Mouse (Mus musculus) forebrain, embryonic 10.5 days (tissue): Measurements from ENCODE around the gene Ctcf. TPM values are rescaled to one million over a fixed set of nuclear protein-coding genes. Genes with fewer than 3 reads are reported as not detected.

Source experiments
- DNase-seq: peaks from one replicate; pipeline ENCODE4 v3.0.0-alpha.2; 2017; ENCODE audit warnings: low spot score; ENCODE audit errors: extremely low spot score
- H3K27ac ChIP-seq: fragments of 300-500 bp; sonication (generic); 2 replicates; pipeline ENCODE4 v1.5.1; 2016; ENCODE audit warnings: mild to moderate bottlenecking
- H3K27me3 ChIP-seq: fragments of 300-500 bp; sonication (generic); 2 replicates; pipeline ENCODE4 v1.6.1; 2016; ENCODE audit warnings: mild to moderate bottlenecking; ENCODE audit not compliant: poor library complexity, severe bottlenecking
- H3K36me3 ChIP-seq: fragments of 300-500 bp; sonication (generic); replicated peaks from 2 replicates; pipeline ENCODE4 v1.6.1; 2016; ENCODE audit warnings: mild to moderate bottlenecking, moderate library complexity
- H3K4me1 ChIP-seq: fragments of 300-500 bp; sonication (generic); 2 replicates; pipeline ENCODE4 v1.6.1; 2016
- H3K4me3 ChIP-seq: fragments of 300-500 bp; sonication (generic); 2 replicates; pipeline ENCODE4 v1.5.1; 2016; ENCODE audit warnings: mild to moderate bottlenecking, moderate library complexity
- H3K9me3 ChIP-seq: fragments of 300-500 bp; sonication (generic); 2 replicates; pipeline ENCODE4 v1.6.1; 2016; ENCODE audit warnings: mild to moderate bottlenecking, moderate library complexity
- WGBS: fragments of 180-500 bp; shearing (Covaris S2); methylation state at CpG from one replicate; pipeline ENCODE4 v1.1.7; 2016; 5-methylcytosine and 5-hydroxymethylcytosine counted together
- polyA plus RNA-seq: library from polyadenylated mRNA; unstranded; fragments of >200 nt; fragmentation: Nextera tagmentation; extraction: Ambion mirVana; gene quantifications from 2 replicates; pipeline ENCODE4 v1.2.1, GENCODE M21; 2016

Ctcf gene
- polyA plus RNA-seq, 1 experiment from 2014 or later, result 150 TPM

GRCm38 (mm10) chr8:105688242-105688752, 51.9 kb downstream of the Ctcf start:
- Histone ChIP-seq H3K4me1 (peaks cover 15% of the 10 kb centered on the region), H3K4me3 (no peak overlapping the region), H3K27ac (no peak overlapping the region), H3K27me3 (0 out of 2 replicates have a peak, but pooled peaks cover 8% of the 10 kb centered on the region), H3K36me3 (peaks cover 23% of the 10 kb centered on the region), H3K9me3 (peaks cover 7% of the 10 kb centered on the region)
- no peak for DNase-seq
- 72% methylated on average over 14 of the region's 14 CpGs for WGBS

- 62% methylated on average over 35 of the region's 35 CpGs for WGBS
Measured at GRCm38 (mm10) chr8:105689256-105689982, 53.1 kb downstream of the Ctcf start.

GRCm38 (mm10) chr8:105689983-105690360, 53.6 kb downstream of the Ctcf start:
- H3K9me3 ChIP-seq, result peaks cover 7% of the 10 kb centered on the region
- DNase-seq, result no peak
- peaks cover 20% of the 10 kb centered on the region for H3K27me3 ChIP-seq
- peaks cover 30% of the 10 kb centered on the region for H3K4me1 ChIP-seq
- no peak overlapping the region for H3K4me3 ChIP-seq
- no peak overlapping the region for H3K27ac ChIP-seq
- peaks cover 7% of the 10 kb centered on the region for H3K36me3 ChIP-seq
- whole genome bisulfite sequencing, result 89% methylated on average over 9 of the region's 9 CpGs

More at GRCm38 (mm10) chr8:105689256-105689982, 53.1 kb downstream of the Ctcf start:
- H3K4me1 ChIP-seq, result peaks cover 26% of the 10 kb centered on the region
- H3K27ac ChIP-seq, result no peak overlapping the region
- DNase-seq, result no peak
- peaks cover 15% of the 10 kb centered on the region for H3K27me3 ChIP-seq
- H3K4me3 ChIP-seq, result no peak overlapping the region
- H3K9me3 ChIP-seq, result peaks cover 7% of the 10 kb centered on the region
- H3K36me3 ChIP-seq, result peaks cover 11% of the 10 kb centered on the region

- peaks cover 22% of the 10 kb centered on the region for H3K4me1 ChIP-seq
- 85% methylated on average over 14 of the region's 14 CpGs for WGBS
- DNase-seq, result no peak
- H3K4me3 ChIP-seq, result no peak overlapping the region
- peaks cover 7% of the 10 kb centered on the region for H3K36me3 ChIP-seq
- peaks cover 28% of the 10 kb centered on the region for H3K27me3 ChIP-seq
- H3K27ac ChIP-seq, result no peak overlapping the region
- H3K9me3 ChIP-seq, result peaks cover 7% of the 10 kb centered on the region
Measured at GRCm38 (mm10) chr8:105690978-105691377, 54.6 kb downstream of the Ctcf start.

GRCm38 (mm10) chr8:105692449-105693182, 56.2 kb downstream of the Ctcf start:
- peaks cover 20% of the 10 kb centered on the region for H3K36me3 ChIP-seq
- no peak overlapping the region for H3K27ac ChIP-seq
- H3K27me3 ChIP-seq, result peaks cover 28% of the 10 kb centered on the region
- 92% methylated on average over 11 of the region's 11 CpGs for WGBS
- H3K4me3 ChIP-seq, result no peak overlapping the region
- DNase-seq, result no peak
- peaks cover 17% of the 10 kb centered on the region for H3K4me1 ChIP-seq
- peaks cover 7% of the 10 kb centered on the region for H3K9me3 ChIP-seq

- peaks cover 7% of the 10 kb centered on the region for H3K9me3 ChIP-seq
- WGBS, result 4% methylated on average over 30 of the region's 30 CpGs
- peaks cover 17% of the 10 kb centered on the region for H3K4me1 ChIP-seq
- peaks cover 30% of the 10 kb centered on the region for H3K36me3 ChIP-seq
- DNase-seq, result peak; percentile 69
- H3K27ac ChIP-seq, result peak overlapping the region; percentile 70; the same call in 1 of the 2 replicates
- peaks cover 28% of the 10 kb centered on the region for H3K27me3 ChIP-seq
- peak overlapping the region; percentile 59 for H3K4me3 ChIP-seq
Measured at GRCm38 (mm10) chr8:105693648-105694047, 57.3 kb downstream of the Ctcf start.

- no peak for DNase-seq
Measured at GRCm38 (mm10) chr8:105694051-105694799, 57.9 kb downstream of the Ctcf start.

GRCm38 (mm10) chr8:105695080-105695780, 58.9 kb downstream of the Ctcf start:
- peaks cover 21% of the 10 kb centered on the region for H3K27me3 ChIP-seq
- H3K4me1 ChIP-seq, result peaks cover 24% of the 10 kb centered on the region
- no peak for DNase-seq
- peaks cover 37% of the 10 kb centered on the region for H3K36me3 ChIP-seq
- H3K9me3 ChIP-seq, result peaks cover 7% of the 10 kb centered on the region
- no peak overlapping the region for H3K4me3 ChIP-seq
- 82% methylated on average over 30 of the region's 30 CpGs for WGBS
- no peak overlapping the region for H3K27ac ChIP-seq

More at GRCm38 (mm10) chr8:105694051-105694799, 57.9 kb downstream of the Ctcf start:
- peak overlapping the region; percentile 59 for H3K4me3 ChIP-seq
- H3K27me3 ChIP-seq, result peaks cover 28% of the 10 kb centered on the region
- WGBS, result 7% methylated on average over 40 of the region's 40 CpGs
- H3K36me3 ChIP-seq, result peaks cover 34% of the 10 kb centered on the region
- peaks cover 7% of the 10 kb centered on the region for H3K9me3 ChIP-seq
- H3K4me1 ChIP-seq, result peaks cover 16% of the 10 kb centered on the region
- H3K27ac ChIP-seq, result peak overlapping the region; percentile 70; the same call in 1 of the 2 replicates

- 91% methylated on average over 17 of the region's 17 CpGs for WGBS
- no peak overlapping the region for H3K27ac ChIP-seq
- DNase-seq, result no peak
- H3K36me3 ChIP-seq, result peaks cover 41% of the 10 kb centered on the region
- H3K27me3 ChIP-seq, result peaks cover 20% of the 10 kb centered on the region
- peaks cover 7% of the 10 kb centered on the region for H3K9me3 ChIP-seq
- 0 out of 2 replicates have a peak overlapping the region, but pooled peaks have one; percentile 2 for H3K4me3 ChIP-seq
- peaks cover 39% of the 10 kb centered on the region for H3K4me1 ChIP-seq
Measured at GRCm38 (mm10) chr8:105697196-105697780, 60.9 kb downstream of the Ctcf start.

- WGBS, result 95% methylated on average over 5 of the region's 5 CpGs
- no peak for DNase-seq
- peaks cover 20% of the 10 kb centered on the region for H3K27me3 ChIP-seq
- H3K36me3 ChIP-seq, result peaks cover 49% of the 10 kb centered on the region
- peaks cover 42% of the 10 kb centered on the region for H3K4me1 ChIP-seq
- H3K4me3 ChIP-seq, result no peak overlapping the region
- no peak overlapping the region for H3K27ac ChIP-seq
- no peaks in the 10 kb centered on the region for H3K9me3 ChIP-seq
Measured at GRCm38 (mm10) chr8:105698734-105699133, 62.4 kb downstream of the Ctcf start.

GRCm38 (mm10) chr8:105699488-105700215, 63.3 kb downstream of the Ctcf start:
- peak overlapping the region; percentile 77 for H3K4me3 ChIP-seq
- H3K4me1 ChIP-seq, result peaks cover 37% of the 10 kb centered on the region
- peaks cover 11% of the 10 kb centered on the region for H3K27me3 ChIP-seq
- no peak for DNase-seq
- no peak overlapping the region; the same call in 1 of the 2 replicates for H3K27ac ChIP-seq
- WGBS, result 87% methylated on average over 11 of the region's 11 CpGs
- no peaks in the 10 kb centered on the region for H3K9me3 ChIP-seq
- peaks cover 58% of the 10 kb centered on the region for H3K36me3 ChIP-seq
